Mouse (Mus musculus): ENCODE measurements around the gene Gabarap. TPM values are rescaled to one million over a fixed set of nuclear protein-coding genes. Genes with fewer than 3 reads are reported as not detected.
A peak's percentile ranks its signal among the peaks of the same experiment; 100 is the strongest.

Gabarap gene
- polyA plus RNA-seq, 1 experiment, result 334 TPM

GRCm38 (mm10) chr11:69968793-69969192 is 22.1 kb upstream of the Gabarap start:
- Histone ChIP-seq H3K4me1 (ENCODE audit: control insufficient read depth, insufficient read depth, low read length) (no peaks in the 10 kb centered on the region), H3K4me3 (ENCODE audit: insufficient read depth, low read length) (no peak overlapping the region), H3K27ac (ENCODE audit: insufficient read depth, low read length) (no peak overlapping the region)
- TF ChIP-seq POLR2A (IDR thresholded peaks at IDR 0.05; ENCODE audit: extremely low read depth, insufficient read depth, low read length) (no peak), CTCF (IDR thresholded peaks at IDR 0.05; ENCODE audit: extremely low read depth, insufficient read depth, low read length) (no peak)

GRCm38 (mm10) chr11:69970222-69970621 is 20.7 kb upstream of the Gabarap start:
- TF ChIP-seq POLR2A (IDR thresholded peaks at IDR 0.05; ENCODE audit: extremely low read depth, insufficient read depth, low read length), result no peak
- no peak for TF ChIP-seq CTCF (IDR thresholded peaks at IDR 0.05; ENCODE audit: extremely low read depth, insufficient read depth, low read length)
- no peak overlapping the region for H3K27ac ChIP-seq (ENCODE audit: insufficient read depth, low read length)

DNA sequence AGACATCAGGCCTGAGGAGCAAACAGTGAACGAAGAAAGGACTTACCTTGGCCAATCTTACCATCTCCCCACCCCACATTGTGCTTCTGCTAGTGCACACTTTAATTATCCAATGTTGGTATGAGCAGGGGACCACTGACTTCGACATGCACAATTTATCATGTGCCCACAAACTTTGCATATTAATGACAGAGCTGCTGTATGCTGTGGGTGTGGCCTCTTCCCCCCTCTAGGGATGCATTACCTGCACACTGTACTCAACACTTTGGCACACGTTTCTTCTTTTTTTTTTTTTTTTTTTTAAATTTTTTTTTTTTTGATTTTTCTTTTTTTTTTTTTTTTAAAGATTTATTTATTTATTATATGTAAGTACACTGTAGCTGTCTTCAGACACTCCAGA is 20.2 kb upstream of the Gabarap start:
- no peak overlapping the region for H3K27ac ChIP-seq (ENCODE audit: insufficient read depth, low read length)
- H3K4me3 ChIP-seq (ENCODE audit: insufficient read depth, low read length), result no peak overlapping the region
- TF ChIP-seq POLR2A (IDR thresholded peaks at IDR 0.05; ENCODE audit: extremely low read depth, insufficient read depth, low read length), result no peak
- TF ChIP-seq CTCF (IDR thresholded peaks at IDR 0.05; ENCODE audit: extremely low read depth, insufficient read depth, low read length), result no peak
- H3K4me1 ChIP-seq (ENCODE audit: control insufficient read depth, insufficient read depth, low read length), result no peaks in the 10 kb centered on the region

More at GRCm38 (mm10) chr11:69970222-69970621, 20.7 kb upstream of the Gabarap start:
- H3K4me1 ChIP-seq (ENCODE audit: control insufficient read depth, insufficient read depth, low read length), result no peaks in the 10 kb centered on the region
- no peak overlapping the region for H3K4me3 ChIP-seq (ENCODE audit: insufficient read depth, low read length)

DNA sequence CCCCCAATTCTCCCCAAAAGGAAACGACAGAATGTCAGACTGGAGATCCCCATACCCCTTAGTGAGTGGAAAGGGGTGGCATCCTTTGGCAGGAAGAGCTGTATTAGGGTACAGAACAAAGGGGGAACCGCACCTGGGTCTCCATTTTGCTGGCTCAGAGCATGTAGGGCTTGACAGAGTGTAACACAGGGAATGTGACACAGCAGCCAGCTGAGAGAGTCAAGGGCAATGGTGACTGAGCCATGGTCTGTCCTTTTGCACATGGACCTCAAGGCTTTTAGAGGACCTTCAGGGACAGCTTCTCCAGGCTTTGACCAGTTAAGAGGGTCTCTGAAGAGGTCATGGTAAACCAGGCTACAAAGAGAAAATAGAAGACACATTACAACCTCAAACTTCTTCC is 16.0 kb upstream of the Gabarap start:
- H3K27ac ChIP-seq (ENCODE audit: insufficient read depth, low read length), result no peak overlapping the region
- no peak for TF ChIP-seq CTCF (IDR thresholded peaks at IDR 0.05; ENCODE audit: extremely low read depth, insufficient read depth, low read length)
- no peak for TF ChIP-seq POLR2A (IDR thresholded peaks at IDR 0.05; ENCODE audit: extremely low read depth, insufficient read depth, low read length)
- no peaks in the 10 kb centered on the region for H3K4me1 ChIP-seq (ENCODE audit: control insufficient read depth, insufficient read depth, low read length)
- H3K4me3 ChIP-seq (ENCODE audit: insufficient read depth, low read length), result no peak overlapping the region

DNA sequence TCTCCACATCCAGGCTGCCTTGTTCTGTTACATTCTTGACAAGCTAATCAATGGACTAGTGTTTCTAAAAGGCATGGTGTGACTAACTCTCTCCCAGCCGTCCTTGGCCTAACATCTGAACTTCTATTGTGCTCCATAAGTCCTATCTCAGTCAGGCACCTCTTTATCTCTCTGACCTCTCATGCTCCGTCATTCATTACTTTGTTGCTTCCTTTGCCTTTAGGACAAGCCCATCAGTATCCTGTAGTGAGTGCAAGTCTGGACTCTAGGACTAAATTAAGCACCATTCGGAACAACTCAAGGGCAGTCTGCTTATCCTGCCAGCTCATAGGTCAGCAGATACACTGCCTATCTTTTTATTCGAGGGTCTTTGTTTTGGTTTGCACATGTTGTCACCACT is 14.7 kb upstream of the Gabarap start:
- TF ChIP-seq POLR2A (IDR thresholded peaks at IDR 0.05; ENCODE audit: extremely low read depth, insufficient read depth, low read length) (no peak), CTCF (IDR thresholded peaks at IDR 0.05; ENCODE audit: extremely low read depth, insufficient read depth, low read length) (no peak)
- Histone ChIP-seq H3K4me1 (ENCODE audit: control insufficient read depth, insufficient read depth, low read length) (no peaks in the 10 kb centered on the region), H3K4me3 (ENCODE audit: insufficient read depth, low read length) (no peak overlapping the region), H3K27ac (ENCODE audit: insufficient read depth, low read length) (no peak overlapping the region)

DNA sequence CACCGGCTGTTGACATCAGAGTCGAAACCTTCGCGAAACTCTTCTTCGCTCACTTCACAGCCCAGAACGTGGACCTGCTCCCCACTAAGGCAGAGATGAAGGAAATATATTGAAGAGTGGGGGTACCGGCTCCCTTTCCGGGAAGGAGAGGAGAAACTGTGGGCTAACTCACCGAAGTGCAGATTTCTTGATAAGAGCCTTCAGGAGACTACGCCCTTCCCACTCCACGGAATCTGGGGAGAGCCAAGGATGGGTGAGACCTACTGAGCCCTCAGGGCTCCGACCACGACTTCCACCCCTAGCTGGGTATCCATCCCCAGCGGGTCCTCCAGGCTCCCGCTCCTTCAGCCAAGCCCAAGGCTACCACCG is 11.1 kb upstream of the Gabarap start:
- TF ChIP-seq CTCF (IDR thresholded peaks at IDR 0.05; ENCODE audit: extremely low read depth, insufficient read depth, low read length), result no peak
- TF ChIP-seq POLR2A (IDR thresholded peaks at IDR 0.05; ENCODE audit: extremely low read depth, insufficient read depth, low read length), result no peak
- peak overlapping the region; percentile 56 for H3K4me3 ChIP-seq (ENCODE audit: insufficient read depth, low read length)
- H3K4me1 ChIP-seq (ENCODE audit: control insufficient read depth, insufficient read depth, low read length), result peaks cover 7% of the 10 kb centered on the region; the same call in 1 of the 2 replicates
- H3K27ac ChIP-seq (ENCODE audit: insufficient read depth, low read length), result 0 out of 2 replicates have a peak overlapping the region, but pooled peaks have one; percentile 11

GRCm38 (mm10) chr11:69980196-69981140 is 10.5 kb upstream of the Gabarap start:
- TF ChIP-seq POLR2A (IDR thresholded peaks at IDR 0.05; ENCODE audit: extremely low read depth, insufficient read depth, low read length), result peak; percentile 91
- TF ChIP-seq CTCF (IDR thresholded peaks at IDR 0.05; ENCODE audit: extremely low read depth, insufficient read depth, low read length), result no peak
- Histone ChIP-seq H3K4me3 (ENCODE audit: insufficient read depth, low read length) (peak overlapping the region; percentile 56), H3K4me1 (ENCODE audit: control insufficient read depth, insufficient read depth, low read length) (peaks cover 7% of the 10 kb centered on the region; the same call in 1 of the 2 replicates), H3K27ac (ENCODE audit: insufficient read depth, low read length) (peak overlapping the region; percentile 82)

GRCm38 (mm10) chr11:69981141-69981762 is 9.7 kb upstream of the Gabarap start, which contains the start of gene Ctdnep1:
Gene Ctdnep1, plus strand, starts transcription at chr11:69981156.
- peak within 1 kb of the TSS; percentile 82 for H3K27ac ChIP-seq (ENCODE audit: insufficient read depth, low read length)
- TF ChIP-seq POLR2A (IDR thresholded peaks at IDR 0.05; ENCODE audit: extremely low read depth, insufficient read depth, low read length) (no peak), CTCF (IDR thresholded peaks at IDR 0.05; ENCODE audit: extremely low read depth, insufficient read depth, low read length) (no peak)
- peak within 1 kb of the TSS; percentile 56 for H3K4me3 ChIP-seq (ENCODE audit: insufficient read depth, low read length)
- peaks cover 7% of the 10 kb centered on the region; the same call in 1 of the 2 replicates for H3K4me1 ChIP-seq (ENCODE audit: control insufficient read depth, insufficient read depth, low read length)

DNA sequence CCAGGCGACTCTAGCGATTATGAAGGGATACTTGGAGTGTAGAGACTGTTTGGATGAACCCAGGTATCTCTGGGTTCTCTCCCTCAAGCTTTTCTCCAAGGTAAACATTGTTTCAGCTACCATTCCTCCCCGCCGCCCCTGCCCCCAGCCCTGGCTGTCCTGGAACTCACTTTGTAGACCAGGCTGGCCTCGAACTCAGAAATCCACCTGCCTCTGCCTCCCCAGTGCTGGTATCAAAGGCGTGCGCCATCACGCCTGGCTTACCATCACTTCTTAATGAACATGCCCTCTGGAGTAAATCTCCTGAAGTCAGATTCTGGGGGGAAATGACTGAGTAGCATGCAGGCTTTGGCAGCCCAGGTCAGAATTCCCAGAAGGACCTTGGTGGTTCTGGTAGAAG is 8.7 kb upstream of the Gabarap start, which contains the start of gene Elp5:
Elp5 (minus strand) TSS at position 293 of the 400 bp plus-strand sequence.
- H3K4me3 ChIP-seq (ENCODE audit: insufficient read depth, low read length), result peak within 1 kb of the TSS; percentile 56
- TF ChIP-seq CTCF (IDR thresholded peaks at IDR 0.05; ENCODE audit: extremely low read depth, insufficient read depth, low read length), result no peak
- no peak for TF ChIP-seq POLR2A (IDR thresholded peaks at IDR 0.05; ENCODE audit: extremely low read depth, insufficient read depth, low read length)
- peak within 1 kb of the TSS; percentile 74 for H3K27ac ChIP-seq (ENCODE audit: insufficient read depth, low read length)
- H3K4me1 ChIP-seq (ENCODE audit: control insufficient read depth, insufficient read depth, low read length), result peaks cover 7% of the 10 kb centered on the region; the same call in 1 of the 2 replicates
